Mouse (Mus musculus): ENCODE data around the gene Zfp467.

GRCm38 (mm10) chr6:48432893-48433816 lies 12.5 kb downstream of the Zfp467 start:
- TF ChIP-seq POLR2A (IDR thresholded peaks at IDR 0.05; ENCODE audit: low read depth, low read length) (no peak), CTCF (conservative IDR thresholded peaks at IDR 0.05; ENCODE audit: insufficient read depth, insufficient read length, low read depth, low read length) (no peak)

Measured in kidney, adult 2 months (tissue).